Mouse (Mus musculus): Measurements from ENCODE around the gene Dach1. TPM values are rescaled to one million over a fixed set of nuclear protein-coding genes. Genes with fewer than 3 reads are reported as not detected.
A peak's percentile ranks its signal among the peaks of the same experiment; 100 is the strongest.

Gene Dach1
- polyA plus RNA-seq, 1 experiment from 2014 or later, result 13.3 TPM

GRCm38 (mm10) chr14:98168039-98168907 is 1.3 kb downstream of the Dach1 start:
- Histone ChIP-seq H3K36me3 (ENCODE audit: insufficient read depth) (no peaks in the 10 kb centered on the region), H3K9me3 (ENCODE audit: low read depth, low read length) (no peaks in the 10 kb centered on the region), H3K4me3 (ENCODE audit: low read depth, low read length) (peak overlapping the region; percentile 72), H3K4me2 (peak overlapping the region; percentile 77), H3K4me1 (ENCODE audit: insufficient read depth) (no peaks in the 10 kb centered on the region), H3K27me3 (ENCODE audit: insufficient read depth, low read length) (no peaks in the 10 kb centered on the region), H3K9ac (peak overlapping the region; percentile 80), H3K27ac (ENCODE audit: low read depth) (peak overlapping the region; percentile 84)
- TF ChIP-seq CTCF (IDR thresholded peaks at IDR 0.05; ENCODE audit: low read depth), result no peak
- under 1% methylated on average over 48 of the region's 48 CpGs for WGBS
- DNase-seq (peak; percentile 70), ATAC-seq (ENCODE audit: insufficient read depth) (peak; percentile 59)

GRCm38 (mm10) chr14:98167186-98168038 is 2.2 kb downstream of the Dach1 start:
- Histone ChIP-seq H3K27me3 (ENCODE audit: insufficient read depth, low read length) (no peaks in the 10 kb centered on the region), H3K9me3 (ENCODE audit: low read depth, low read length) (no peaks in the 10 kb centered on the region), H3K4me1 (ENCODE audit: insufficient read depth) (no peaks in the 10 kb centered on the region), H3K4me3 (ENCODE audit: low read depth, low read length) (peak overlapping the region; percentile 72), H3K27ac (ENCODE audit: low read depth) (peak overlapping the region; percentile 84), H3K9ac (peak overlapping the region; percentile 80), H3K36me3 (ENCODE audit: insufficient read depth) (no peaks in the 10 kb centered on the region), H3K4me2 (peak overlapping the region; percentile 77)
- WGBS, result under 1% methylated on average over 33 of the region's 33 CpGs
- peak; percentile 59 for ATAC-seq (ENCODE audit: insufficient read depth)
- TF ChIP-seq CTCF (IDR thresholded peaks at IDR 0.05; ENCODE audit: low read depth), result peak; percentile 36
- peak; percentile 84 for DNase-seq

- H3K27ac ChIP-seq (ENCODE audit: low read depth), result no peak overlapping the region; the same call in 1 of the 2 replicates
- H3K4me1 ChIP-seq (ENCODE audit: insufficient read depth), result no peaks in the 10 kb centered on the region
- no peaks in the 10 kb centered on the region for H3K27me3 ChIP-seq (ENCODE audit: insufficient read depth, low read length)
- no peaks in the 10 kb centered on the region for H3K36me3 ChIP-seq (ENCODE audit: insufficient read depth)
- peak overlapping the region; percentile 77 for H3K4me2 ChIP-seq
- H3K9ac ChIP-seq, result peak overlapping the region; percentile 80; the same call in 1 of the 2 replicates
- no peak for TF ChIP-seq CTCF (IDR thresholded peaks at IDR 0.05; ENCODE audit: low read depth)
- ATAC-seq (ENCODE audit: insufficient read depth) (no peak), DNase-seq (no peak)
- H3K4me3 ChIP-seq (ENCODE audit: low read depth, low read length), result peak overlapping the region; percentile 72
- 54% methylated on average over 10 of the region's 10 CpGs for WGBS
- no peaks in the 10 kb centered on the region for H3K9me3 ChIP-seq (ENCODE audit: low read depth, low read length)
These were observed 3.1 kb downstream of the Dach1 start for GRCm38 (mm10) chr14:98166318-98166976.

- H3K4me3 ChIP-seq (ENCODE audit: low read depth, low read length), result no peak overlapping the region
- DNase-seq (no peak), ATAC-seq (ENCODE audit: insufficient read depth) (no peak)
- no peak overlapping the region for H3K27ac ChIP-seq (ENCODE audit: low read depth)
- WGBS, result 49% methylated on average over 7 of the region's 7 CpGs
- no peak overlapping the region for H3K9ac ChIP-seq
- H3K27me3 ChIP-seq (ENCODE audit: insufficient read depth, low read length), result no peaks in the 10 kb centered on the region
- H3K4me1 ChIP-seq (ENCODE audit: insufficient read depth), result no peaks in the 10 kb centered on the region
- no peak overlapping the region for H3K4me2 ChIP-seq
- no peak for TF ChIP-seq CTCF (IDR thresholded peaks at IDR 0.05; ENCODE audit: low read depth)
- no peaks in the 10 kb centered on the region for H3K36me3 ChIP-seq (ENCODE audit: insufficient read depth)
- no peaks in the 10 kb centered on the region for H3K9me3 ChIP-seq (ENCODE audit: low read depth, low read length)
These were observed 12.8 kb downstream of the Dach1 start for GRCm38 (mm10) chr14:98156753-98157152.

- DNase-seq, result no peak
- ATAC-seq (ENCODE audit: insufficient read depth), result no peak
- Histone ChIP-seq H3K9ac (no peak overlapping the region), H3K9me3 (ENCODE audit: low read depth, low read length) (no peaks in the 10 kb centered on the region), H3K27ac (ENCODE audit: low read depth) (no peak overlapping the region), H3K27me3 (ENCODE audit: insufficient read depth, low read length) (no peaks in the 10 kb centered on the region), H3K36me3 (ENCODE audit: insufficient read depth) (no peaks in the 10 kb centered on the region), H3K4me1 (ENCODE audit: insufficient read depth) (no peaks in the 10 kb centered on the region), H3K4me2 (no peak overlapping the region), H3K4me3 (ENCODE audit: low read depth, low read length) (no peak overlapping the region)
- 82% methylated on average over 7 of the region's 7 CpGs for WGBS
- TF ChIP-seq CTCF (IDR thresholded peaks at IDR 0.05; ENCODE audit: low read depth), result no peak
These were observed 13.7 kb downstream of the Dach1 start for GRCm38 (mm10) chr14:98155725-98156392.

- Histone ChIP-seq H3K9ac (no peak overlapping the region), H3K4me3 (ENCODE audit: low read depth, low read length) (no peak overlapping the region), H3K4me2 (no peak overlapping the region), H3K27ac (ENCODE audit: low read depth) (no peak overlapping the region), H3K27me3 (ENCODE audit: insufficient read depth, low read length) (no peaks in the 10 kb centered on the region), H3K4me1 (ENCODE audit: insufficient read depth) (no peaks in the 10 kb centered on the region), H3K9me3 (ENCODE audit: low read depth, low read length) (no peaks in the 10 kb centered on the region), H3K36me3 (ENCODE audit: insufficient read depth) (no peaks in the 10 kb centered on the region)
- DNase-seq (no peak), ATAC-seq (ENCODE audit: insufficient read depth) (no peak)
- TF ChIP-seq CTCF (IDR thresholded peaks at IDR 0.05; ENCODE audit: low read depth), result no peak
- 30% methylated on average over 7 of the region's 7 CpGs for WGBS
These were observed 14.6 kb downstream of the Dach1 start for GRCm38 (mm10) chr14:98154832-98155422.

All from lung, embryonic 14.5 days (tissue).